Mouse (Mus musculus): ENCODE data around the gene Nosip. TPM values are rescaled to one million over a fixed set of nuclear protein-coding genes. Genes with fewer than 3 reads are reported as not detected.
A peak's percentile ranks its signal among the peaks of the same experiment; 100 is the strongest.

Nosip gene
- total RNA-seq (2014; rRNA removed) = 75.2 and 76.4 TPM in 2 replicates
- polyA plus RNA-seq (2015; fragmentation: Nextera tagmentation; extraction: Ambion mirVana) = 74.3 and 75.2 TPM in 2 replicates

DNA sequence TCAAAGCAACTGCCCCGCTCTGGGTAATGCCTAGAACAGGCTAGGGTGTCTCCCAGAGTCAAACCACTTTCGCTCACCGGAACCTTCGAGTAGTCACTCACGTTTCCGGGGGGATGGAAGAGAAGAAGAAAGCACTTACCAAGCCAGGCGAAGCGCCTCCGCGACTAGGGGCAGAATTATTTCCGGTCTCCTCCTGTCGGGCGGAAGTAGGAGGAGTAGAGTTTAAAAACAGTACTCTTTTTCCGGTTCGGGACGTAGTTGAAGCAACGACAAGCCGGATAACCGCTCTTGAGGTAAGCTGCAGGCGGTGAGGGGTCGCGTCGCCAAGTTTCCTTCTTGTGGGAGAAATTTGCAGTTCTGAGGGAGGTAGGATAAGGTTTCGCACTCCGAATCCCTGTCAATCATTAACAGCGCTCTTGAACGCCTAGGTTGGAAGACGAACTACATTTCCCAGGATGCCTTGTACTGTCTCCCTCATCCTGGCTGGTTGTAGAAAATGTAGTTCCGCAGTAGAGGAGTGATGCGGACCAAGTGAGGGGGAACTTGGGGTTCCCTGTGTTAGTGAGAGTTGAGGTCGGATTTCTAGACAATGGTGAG, at the start of gene Nosip, which contains the start of gene Prrg2:
Gene Nosip (plus strand): TSS at position 191 of the 597 bp plus-strand sequence.
Gene Prrg2 (minus strand): TSS at position 439 of the 597 bp plus-strand sequence.
- WGBS = 2% methylated on average over 31 of the region's 31 CpGs

DNA sequence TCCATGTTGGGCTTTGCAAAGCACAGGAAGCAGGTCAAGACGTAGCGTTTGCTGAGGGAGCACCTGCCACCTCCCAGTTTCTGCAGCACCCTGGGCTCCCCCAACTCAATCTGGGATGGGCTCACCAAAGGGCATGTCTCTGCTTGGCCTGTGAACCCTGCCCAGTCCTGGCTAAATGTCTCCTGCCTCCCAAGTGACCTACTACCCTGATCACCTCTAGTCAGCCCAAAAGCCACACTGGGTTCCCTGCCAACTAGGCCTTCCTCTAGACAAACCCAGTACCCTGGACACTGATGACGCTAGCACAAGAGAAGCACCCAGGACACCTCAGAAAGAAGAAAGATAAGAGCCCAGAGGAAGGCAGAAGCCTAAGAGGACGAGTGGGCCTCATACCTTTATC, 49.4 kb upstream of the Nosip start:
- TF ChIP-seq CTCF (IDR thresholded peaks at IDR 0.05; ENCODE audit: low read depth) = no peak
- ATAC-seq (no peak), DNase-seq (no peak)
- no peak overlapping the region for H3K4me2 ChIP-seq (ENCODE audit: low read depth)
- H3K4me1 ChIP-seq (ENCODE audit: insufficient read depth) = peaks cover 17% of the 10 kb centered on the region
- H3K9me3 ChIP-seq (ENCODE audit: low read length) = no peaks in the 10 kb centered on the region
- no peak overlapping the region for H3K4me3 ChIP-seq (ENCODE audit: low read depth, low read length)
- peaks cover 55% of the 10 kb centered on the region for H3K36me3 ChIP-seq (ENCODE audit: insufficient read depth)
- H3K27ac ChIP-seq (ENCODE audit: low read depth, low read length) = no peak overlapping the region
- H3K9ac ChIP-seq = no peak overlapping the region
- WGBS = 85% methylated on average over 4 of the region's 4 CpGs
- no peaks in the 10 kb centered on the region for H3K27me3 ChIP-seq (ENCODE audit: insufficient read depth, low read length)

More for the DNA sequence above, at the start of gene Nosip, which contains the start of gene Prrg2:
- Histone ChIP-seq H3K4me2 (ENCODE audit: low read depth) (peak within 1 kb of the TSS; percentile 54), H3K4me1 (ENCODE audit: insufficient read depth) (peaks cover 13% of the 10 kb centered on the region), H3K9ac (peak within 1 kb of the TSS; percentile 54), H3K27me3 (ENCODE audit: insufficient read depth, low read length) (no peaks in the 10 kb centered on the region), H3K9me3 (ENCODE audit: low read length) (no peaks in the 10 kb centered on the region), H3K27ac (ENCODE audit: low read depth, low read length) (peak within 1 kb of the TSS; percentile 93), H3K4me3 (ENCODE audit: low read depth, low read length) (peak within 1 kb of the TSS; percentile 56), H3K36me3 (ENCODE audit: insufficient read depth) (no peaks in the 10 kb centered on the region)
- peak; percentile 33 for TF ChIP-seq CTCF (IDR thresholded peaks at IDR 0.05; ENCODE audit: low read depth)
- peak; percentile 93 for ATAC-seq
- DNase-seq = peak; percentile 98

DNA sequence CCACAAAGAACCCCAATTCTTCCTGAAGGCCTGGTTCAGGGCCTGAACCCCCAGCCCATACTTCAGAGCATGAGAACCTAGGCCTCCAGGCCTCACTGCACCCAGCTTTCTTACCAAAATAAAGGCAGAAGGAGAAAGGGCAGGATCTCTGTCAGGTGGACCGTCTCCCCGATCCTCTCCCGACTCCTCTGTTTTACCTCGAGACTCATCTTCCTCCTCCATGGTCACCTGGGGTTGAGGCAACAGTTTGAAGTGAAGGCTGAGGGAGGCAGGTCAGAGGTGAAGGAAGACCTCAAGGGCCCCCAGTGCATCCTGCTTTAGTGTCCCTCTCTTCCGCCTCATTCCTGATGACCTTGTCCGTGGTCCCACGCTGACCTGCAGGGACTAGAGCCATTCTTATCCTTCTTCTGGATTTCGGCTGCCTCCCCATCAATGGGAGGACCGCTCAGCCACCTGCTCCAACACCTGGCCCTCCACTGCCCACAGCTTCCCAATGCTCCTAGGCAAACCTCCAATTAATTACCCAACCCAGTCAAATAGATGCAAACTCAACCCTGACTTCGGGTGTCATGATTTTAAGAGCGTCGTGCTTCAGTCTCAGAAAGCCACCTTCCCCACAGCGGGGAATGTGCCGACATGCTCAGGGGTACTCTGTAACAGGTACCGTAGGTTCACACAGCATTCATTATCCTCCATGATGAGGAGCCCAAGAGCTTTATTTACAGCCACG, 48.7 kb upstream of the Nosip start:
- Histone ChIP-seq H3K4me2 (ENCODE audit: low read depth) (no peak overlapping the region), H3K27me3 (ENCODE audit: insufficient read depth, low read length) (no peaks in the 10 kb centered on the region), H3K9me3 (ENCODE audit: low read length) (no peaks in the 10 kb centered on the region), H3K4me3 (ENCODE audit: low read depth, low read length) (no peak overlapping the region), H3K27ac (ENCODE audit: low read depth, low read length) (no peak overlapping the region), H3K9ac (no peak overlapping the region), H3K4me1 (ENCODE audit: insufficient read depth) (peaks cover 17% of the 10 kb centered on the region), H3K36me3 (ENCODE audit: insufficient read depth) (peaks cover 48% of the 10 kb centered on the region)
- TF ChIP-seq CTCF (IDR thresholded peaks at IDR 0.05; ENCODE audit: low read depth) = no peak
- DNase-seq (no peak), ATAC-seq (no peak)
- WGBS = 96% methylated on average over 16 of the region's 16 CpGs

GRCm38 (mm10) chr7:45014096-45014451, 48.2 kb upstream of the Nosip start:
- H3K9me3 ChIP-seq (ENCODE audit: low read length) = no peaks in the 10 kb centered on the region
- no peak for TF ChIP-seq CTCF (IDR thresholded peaks at IDR 0.05; ENCODE audit: low read depth)
- H3K27me3 ChIP-seq (ENCODE audit: insufficient read depth, low read length) = no peaks in the 10 kb centered on the region
- H3K36me3 ChIP-seq (ENCODE audit: insufficient read depth) = peaks cover 42% of the 10 kb centered on the region
- H3K9ac ChIP-seq = no peak overlapping the region
- no peak overlapping the region for H3K27ac ChIP-seq (ENCODE audit: low read depth, low read length)
- 95% methylated on average over 3 of the region's 3 CpGs for WGBS
- H3K4me2 ChIP-seq (ENCODE audit: low read depth) = no peak overlapping the region
- no peak overlapping the region for H3K4me3 ChIP-seq (ENCODE audit: low read depth, low read length)
- peaks cover 17% of the 10 kb centered on the region for H3K4me1 ChIP-seq (ENCODE audit: insufficient read depth)
- no peak for ATAC-seq
- DNase-seq = no peak

GRCm38 (mm10) chr7:45015344-45015956, 46.8 kb upstream of the Nosip start:
- Histone ChIP-seq H3K27me3 (ENCODE audit: insufficient read depth, low read length) (no peaks in the 10 kb centered on the region), H3K4me1 (ENCODE audit: insufficient read depth) (peaks cover 17% of the 10 kb centered on the region), H3K9ac (peak overlapping the region; percentile 93), H3K4me2 (ENCODE audit: low read depth) (peak overlapping the region; percentile 71), H3K27ac (ENCODE audit: low read depth, low read length) (peak overlapping the region; percentile 78), H3K4me3 (ENCODE audit: low read depth, low read length) (peak overlapping the region; percentile 69), H3K9me3 (ENCODE audit: low read length) (no peaks in the 10 kb centered on the region), H3K36me3 (ENCODE audit: insufficient read depth) (peaks cover 29% of the 10 kb centered on the region)
- no peak for TF ChIP-seq CTCF (IDR thresholded peaks at IDR 0.05; ENCODE audit: low read depth)
- 3% methylated on average over 20 of the region's 20 CpGs for WGBS
- no peak for DNase-seq
- no peak for ATAC-seq

GRCm38 (mm10) chr7:45015957-45016612, 46.1 kb upstream of the Nosip start, which contains the start of gene Scaf1:
Scaf1 (minus strand) TSS chr7:45016363.
- peak within 1 kb of the TSS; percentile 93 for H3K9ac ChIP-seq
- H3K4me1 ChIP-seq (ENCODE audit: insufficient read depth) = peaks cover 17% of the 10 kb centered on the region
- TF ChIP-seq CTCF (IDR thresholded peaks at IDR 0.05; ENCODE audit: low read depth) = no peak
- H3K27ac ChIP-seq (ENCODE audit: low read depth, low read length) = peak within 1 kb of the TSS; percentile 78
- DNase-seq (peak; percentile 99), ATAC-seq (peak; percentile 96)
- no peaks in the 10 kb centered on the region for H3K27me3 ChIP-seq (ENCODE audit: insufficient read depth, low read length)
- peaks cover 28% of the 10 kb centered on the region for H3K36me3 ChIP-seq (ENCODE audit: insufficient read depth)
- 1% methylated on average over 68 of the region's 69 CpGs for WGBS
- no peaks in the 10 kb centered on the region for H3K9me3 ChIP-seq (ENCODE audit: low read length)
- peak within 1 kb of the TSS; percentile 69 for H3K4me3 ChIP-seq (ENCODE audit: low read depth, low read length)
- H3K4me2 ChIP-seq (ENCODE audit: low read depth) = peak within 1 kb of the TSS; percentile 89
